Mouse (Mus musculus) embryonic facial prominence, embryonic 13.5 days (tissue): ENCODE results near the gene Ppp6r3. TPM values are rescaled to one million over a fixed set of nuclear protein-coding genes. Genes with fewer than 3 reads are reported as not detected.

ENCODE experiments used
- ATAC-seq: fragments of 200-750 bp; cut with Nextera tagmentation; 2 replicates; pipeline ENCODE4 v1.8.0; 2017; ENCODE audit warnings: low read depth; ENCODE audit not compliant: insufficient number of reproducible peaks, insufficient read depth, low FRiP score, low TSS enrichment
- H3K27ac ChIP-seq: fragments of 300-500 bp; sonication (generic); 2 replicates; pipeline ENCODE4 v1.5.1; 2015; ENCODE audit warnings: moderate library complexity, mild to moderate bottlenecking, inconsistent platforms
- H3K27me3 ChIP-seq: fragments of 300-500 bp; sonication (generic); 2 replicates; pipeline ENCODE4 v1.6.1; 2015; ENCODE audit warnings: mild to moderate bottlenecking, inconsistent platforms
- H3K36me3 ChIP-seq: fragments of 300-500 bp; sonication (generic); 2 replicates; pipeline ENCODE4 v1.6.1; 2015; ENCODE audit warnings: mild to moderate bottlenecking, inconsistent platforms
- H3K4me1 ChIP-seq: fragments of 300-500 bp; sonication (generic); 2 replicates; pipeline ENCODE4 v1.6.1; 2015; ENCODE audit warnings: inconsistent platforms
- H3K4me2 ChIP-seq: fragments of 300-500 bp; sonication (generic); 2 replicates; pipeline ENCODE4 v1.6.1; 2015; ENCODE audit warnings: moderate library complexity, mild to moderate bottlenecking, inconsistent platforms
- H3K4me3 ChIP-seq: fragments of 300-500 bp; sonication (generic); 2 replicates; pipeline ENCODE4 v1.5.1; 2015; ENCODE audit warnings: mild to moderate bottlenecking, inconsistent platforms
- H3K9ac ChIP-seq: fragments of 300-500 bp; sonication (generic); 2 replicates; pipeline ENCODE4 v1.6.1; 2015; ENCODE audit warnings: mild to moderate bottlenecking, inconsistent platforms
- H3K9me3 ChIP-seq: fragments of 300-500 bp; sonication (generic); 2 replicates; pipeline ENCODE4 v1.6.1; 2016; ENCODE audit warnings: inconsistent platforms
- WGBS: fragments of 180-500 bp; shearing (Covaris S2); methylation state at CpG from one replicate; pipeline ENCODE4 v1.1.7; 2015; ENCODE audit warnings: mixed read lengths; 5-methylcytosine and 5-hydroxymethylcytosine counted together
- polyA plus RNA-seq: library from polyadenylated mRNA; unstranded; fragments of >200 nt; fragmentation: Nextera tagmentation; extraction: Ambion mirVana; gene quantifications from 2 replicates; pipeline ENCODE4 v1.2.1, GENCODE M21; 2015

The Ppp6r3 gene
- polyA plus RNA-seq, 1 experiment from 2014 or later, result 63.9 TPM

GRCm38 (mm10) chr19:3449248-3449647, 126.3 kb downstream of the Ppp6r3 start:
- WGBS, result 66% methylated on average over 3 of the region's 3 CpGs
- no peak for ATAC-seq
- Histone ChIP-seq H3K36me3 (peaks cover 15% of the 10 kb centered on the region), H3K9ac (no peak overlapping the region), H3K4me1 (no peaks in the 10 kb centered on the region), H3K4me3 (no peak overlapping the region), H3K4me2 (no peak overlapping the region), H3K27me3 (no peaks in the 10 kb centered on the region), H3K9me3 (no peaks in the 10 kb centered on the region), H3K27ac (no peak overlapping the region)

- H3K36me3 ChIP-seq, result no peaks in the 10 kb centered on the region
- ATAC-seq, result no peak
- H3K27me3 ChIP-seq, result no peaks in the 10 kb centered on the region
- H3K4me3 ChIP-seq, result no peak overlapping the region
- no peaks in the 10 kb centered on the region for H3K4me1 ChIP-seq
- H3K4me2 ChIP-seq, result no peak overlapping the region
- H3K9ac ChIP-seq, result no peak overlapping the region
- WGBS, result 70% methylated on average over 3 of the region's 3 CpGs
- no peak overlapping the region for H3K27ac ChIP-seq
- H3K9me3 ChIP-seq, result no peaks in the 10 kb centered on the region
These were observed 128.2 kb downstream of the Ppp6r3 start for GRCm38 (mm10) chr19:3447348-3447747.

- no peaks in the 10 kb centered on the region for H3K36me3 ChIP-seq
- no peak overlapping the region for H3K9ac ChIP-seq
- no peaks in the 10 kb centered on the region for H3K27me3 ChIP-seq
- H3K4me2 ChIP-seq, result peak overlapping the region; percentile 26
- ATAC-seq, result no peak; the same call in 1 of the 2 replicates
- no peaks in the 10 kb centered on the region for H3K9me3 ChIP-seq
- no peak overlapping the region for H3K27ac ChIP-seq
- H3K4me3 ChIP-seq, result no peak overlapping the region
- WGBS, result 26% methylated on average over 10 of the region's 10 CpGs
- peaks cover 9% of the 10 kb centered on the region for H3K4me1 ChIP-seq
These were observed 134.5 kb downstream of the Ppp6r3 start for GRCm38 (mm10) chr19:3441092-3441491.

GRCm38 (mm10) chr19:3440667-3441066, 134.9 kb downstream of the Ppp6r3 start:
- ATAC-seq, result no peak
- H3K4me1 ChIP-seq, result peaks cover 9% of the 10 kb centered on the region
- H3K4me3 ChIP-seq, result no peak overlapping the region
- 28% methylated on average over 5 of the region's 5 CpGs for WGBS
- H3K9me3 ChIP-seq, result no peaks in the 10 kb centered on the region
- no peak overlapping the region for H3K27ac ChIP-seq
- no peak overlapping the region for H3K9ac ChIP-seq
- H3K4me2 ChIP-seq, result peak overlapping the region; percentile 26; the same call in 1 of the 2 replicates
- H3K36me3 ChIP-seq, result no peaks in the 10 kb centered on the region
- H3K27me3 ChIP-seq, result no peaks in the 10 kb centered on the region

GRCm38 (mm10) chr19:3437980-3438379, 137.6 kb downstream of the Ppp6r3 start:
- Histone ChIP-seq H3K4me1 (peaks cover 9% of the 10 kb centered on the region), H3K4me3 (no peak overlapping the region), H3K27me3 (no peaks in the 10 kb centered on the region), H3K27ac (no peak overlapping the region), H3K9ac (no peak overlapping the region), H3K36me3 (no peaks in the 10 kb centered on the region), H3K4me2 (no peak overlapping the region), H3K9me3 (no peaks in the 10 kb centered on the region)
- no peak for ATAC-seq
- 69% methylated on average over 5 of the region's 5 CpGs for WGBS

GRCm38 (mm10) chr19:3436840-3437239, 138.7 kb downstream of the Ppp6r3 start:
- no peaks in the 10 kb centered on the region for H3K36me3 ChIP-seq
- no peak overlapping the region for H3K27ac ChIP-seq
- H3K9ac ChIP-seq, result no peak overlapping the region
- 58% methylated on average over 9 of the region's 9 CpGs for WGBS
- H3K4me2 ChIP-seq, result no peak overlapping the region
- H3K27me3 ChIP-seq, result no peaks in the 10 kb centered on the region
- no peaks in the 10 kb centered on the region for H3K9me3 ChIP-seq
- ATAC-seq, result no peak
- H3K4me1 ChIP-seq, result peaks cover 9% of the 10 kb centered on the region
- H3K4me3 ChIP-seq, result no peak overlapping the region

- no peaks in the 10 kb centered on the region for H3K9me3 ChIP-seq
- ATAC-seq, result no peak
These were observed 139.7 kb downstream of the Ppp6r3 start for GRCm38 (mm10) chr19:3435824-3436223.

GRCm38 (mm10) chr19:3434641-3435040, 140.9 kb downstream of the Ppp6r3 start:
- ATAC-seq, result no peak
- no peak overlapping the region for H3K4me3 ChIP-seq

More at GRCm38 (mm10) chr19:3435824-3436223, 139.7 kb downstream of the Ppp6r3 start:
- H3K9ac ChIP-seq, result no peak overlapping the region
- no peaks in the 10 kb centered on the region for H3K36me3 ChIP-seq
- H3K27ac ChIP-seq, result no peak overlapping the region
- peaks cover 3% of the 10 kb centered on the region; the same call in 1 of the 2 replicates for H3K4me1 ChIP-seq
- no peaks in the 10 kb centered on the region for H3K27me3 ChIP-seq
- H3K4me3 ChIP-seq, result no peak overlapping the region
- WGBS, result 81% methylated on average over 3 of the region's 3 CpGs
- no peak overlapping the region for H3K4me2 ChIP-seq

GRCm38 (mm10) chr19:3434124-3434523, 141.4 kb downstream of the Ppp6r3 start:
- Histone ChIP-seq H3K9me3 (no peaks in the 10 kb centered on the region), H3K9ac (no peak overlapping the region), H3K27ac (no peak overlapping the region), H3K36me3 (no peaks in the 10 kb centered on the region), H3K4me1 (no peaks in the 10 kb centered on the region), H3K4me2 (no peak overlapping the region), H3K4me3 (no peak overlapping the region), H3K27me3 (no peaks in the 10 kb centered on the region)
- ATAC-seq, result no peak
- 35% methylated on average over 4 of the region's 4 CpGs for WGBS

More at GRCm38 (mm10) chr19:3434641-3435040, 140.9 kb downstream of the Ppp6r3 start:
- no peaks in the 10 kb centered on the region for H3K36me3 ChIP-seq
- H3K9me3 ChIP-seq, result no peaks in the 10 kb centered on the region
- H3K4me1 ChIP-seq, result no peaks in the 10 kb centered on the region
- no peak overlapping the region for H3K27ac ChIP-seq
- WGBS, result 38% methylated on average over 4 of the region's 4 CpGs
- H3K27me3 ChIP-seq, result no peaks in the 10 kb centered on the region
- no peak overlapping the region for H3K9ac ChIP-seq
- no peak overlapping the region for H3K4me2 ChIP-seq

GRCm38 (mm10) chr19:3431969-3432368, 143.6 kb downstream of the Ppp6r3 start:
- ATAC-seq, result no peak
- H3K27me3 ChIP-seq, result no peaks in the 10 kb centered on the region

GRCm38 (mm10) chr19:3431066-3431465, 144.5 kb downstream of the Ppp6r3 start:
- no peak for ATAC-seq
- H3K4me3 ChIP-seq, result no peak overlapping the region
- no peaks in the 10 kb centered on the region for H3K9me3 ChIP-seq
- no peak overlapping the region for H3K9ac ChIP-seq
- no peaks in the 10 kb centered on the region for H3K4me1 ChIP-seq
- no peak overlapping the region for H3K27ac ChIP-seq
- H3K36me3 ChIP-seq, result no peaks in the 10 kb centered on the region
- 61% methylated on average over 7 of the region's 7 CpGs for WGBS
- H3K4me2 ChIP-seq, result no peak overlapping the region
- no peaks in the 10 kb centered on the region for H3K27me3 ChIP-seq

More at GRCm38 (mm10) chr19:3431969-3432368, 143.6 kb downstream of the Ppp6r3 start:
- Histone ChIP-seq H3K4me3 (no peak overlapping the region), H3K27ac (no peak overlapping the region), H3K4me2 (no peak overlapping the region), H3K9ac (no peak overlapping the region), H3K9me3 (no peaks in the 10 kb centered on the region), H3K36me3 (no peaks in the 10 kb centered on the region), H3K4me1 (no peaks in the 10 kb centered on the region)
- 85% methylated on average over 2 of the region's 2 CpGs for WGBS

- no peaks in the 10 kb centered on the region for H3K36me3 ChIP-seq
- no peak overlapping the region for H3K9ac ChIP-seq
- no peak for ATAC-seq
- WGBS, result 39% methylated on average over 7 of the region's 7 CpGs
- no peaks in the 10 kb centered on the region for H3K27me3 ChIP-seq
- H3K4me2 ChIP-seq, result no peak overlapping the region
- H3K4me3 ChIP-seq, result no peak overlapping the region
- no peaks in the 10 kb centered on the region for H3K4me1 ChIP-seq
- no peaks in the 10 kb centered on the region for H3K9me3 ChIP-seq
- H3K27ac ChIP-seq, result no peak overlapping the region
These were observed 146.3 kb downstream of the Ppp6r3 start for GRCm38 (mm10) chr19:3429156-3429816.
